Mouse (Mus musculus) granulocyte monocyte progenitor cell, adult 5-6 weeks (primary cell): ENCODE measurements around the gene Syngr4. TPM values are rescaled to one million over a fixed set of nuclear protein-coding genes. Genes with fewer than 3 reads are reported as not detected.

Experiments used
- ATAC-seq: replicated peaks from 2 replicates; pipeline ENCODE4 v1.8.0; 2016; ENCODE audit warnings: mild to moderate bottlenecking, moderate TSS enrichment, inconsistent platforms; ENCODE audit not compliant: poor library complexity, severe bottlenecking
- total RNA-seq, 2 experiments: library from RNA; stranded (forward) in 1 of 2; stranded (reverse) in 1 of 2; fragments of 200-712, 200-1000 nt in 1 of 2; fragments of >200 nt in 1 of 2; fragmentation: Nextera tagmentation in 1 of 2; gene quantifications; 2 replicates each; pipeline ENCODE4 v1.2.3; 2014 to 2017

The Syngr4 gene
- total RNA-seq, 2 experiments from 2014 or later, result 0.41 to 3.7 TPM

DNA sequence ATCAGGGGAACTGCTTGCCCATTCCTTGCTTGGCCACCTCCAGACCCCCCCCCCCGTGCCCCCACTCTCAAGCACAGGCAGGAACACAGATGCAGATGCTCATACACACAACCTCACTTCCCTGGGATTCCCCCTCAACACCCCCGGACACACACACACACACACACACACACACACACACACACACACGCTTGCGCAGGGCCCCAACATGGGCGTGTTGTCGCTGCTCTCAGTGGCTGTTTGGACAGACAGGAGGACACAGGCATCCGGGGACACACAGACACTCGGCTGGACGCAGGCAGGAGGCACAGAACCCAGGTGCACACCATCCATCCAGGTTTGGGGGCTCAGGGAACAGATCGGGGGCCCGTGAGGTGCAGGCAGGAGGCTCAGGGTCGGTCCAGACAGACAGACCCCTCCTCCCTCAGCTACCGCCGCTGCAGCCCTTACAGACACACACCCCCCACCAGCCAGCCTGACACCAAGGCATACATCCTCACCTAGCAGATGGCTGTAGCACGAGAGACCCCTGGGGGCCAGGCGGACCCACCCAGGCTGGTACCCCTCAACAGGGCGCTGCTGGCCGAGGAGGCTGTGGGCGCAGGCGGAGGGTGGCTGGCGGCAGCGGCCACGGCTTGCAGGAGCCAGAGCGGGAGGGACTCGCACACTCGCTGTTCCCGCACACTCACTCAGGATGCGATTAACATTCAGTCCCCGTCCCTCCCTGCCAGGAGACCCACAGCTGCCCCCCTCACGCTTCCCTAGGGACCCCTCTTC is 26.0 kb downstream of the Syngr4 start:
- no peak for ATAC-seq

DNA sequence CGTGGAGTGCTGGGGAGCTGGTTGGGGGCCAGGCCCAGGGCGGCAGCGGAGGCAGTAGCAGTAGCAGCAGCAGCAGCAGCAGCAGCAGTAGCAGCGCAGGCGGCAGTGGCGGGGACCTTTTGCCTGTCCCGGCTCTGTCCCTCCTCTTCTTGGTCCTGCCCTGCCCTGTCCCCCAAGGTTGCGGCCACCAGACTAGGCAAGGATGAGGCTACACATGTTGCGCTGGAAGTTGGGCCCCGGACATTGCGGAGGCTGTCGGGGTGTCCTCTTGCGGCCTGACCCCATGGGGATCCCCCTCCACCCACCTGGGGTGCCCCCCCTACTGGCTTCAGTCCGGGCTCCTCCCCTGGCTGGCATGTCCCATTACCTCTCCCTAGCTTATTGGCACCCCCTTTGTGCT is 26.7 kb downstream of the Syngr4 start:
- no peak for ATAC-seq

DNA sequence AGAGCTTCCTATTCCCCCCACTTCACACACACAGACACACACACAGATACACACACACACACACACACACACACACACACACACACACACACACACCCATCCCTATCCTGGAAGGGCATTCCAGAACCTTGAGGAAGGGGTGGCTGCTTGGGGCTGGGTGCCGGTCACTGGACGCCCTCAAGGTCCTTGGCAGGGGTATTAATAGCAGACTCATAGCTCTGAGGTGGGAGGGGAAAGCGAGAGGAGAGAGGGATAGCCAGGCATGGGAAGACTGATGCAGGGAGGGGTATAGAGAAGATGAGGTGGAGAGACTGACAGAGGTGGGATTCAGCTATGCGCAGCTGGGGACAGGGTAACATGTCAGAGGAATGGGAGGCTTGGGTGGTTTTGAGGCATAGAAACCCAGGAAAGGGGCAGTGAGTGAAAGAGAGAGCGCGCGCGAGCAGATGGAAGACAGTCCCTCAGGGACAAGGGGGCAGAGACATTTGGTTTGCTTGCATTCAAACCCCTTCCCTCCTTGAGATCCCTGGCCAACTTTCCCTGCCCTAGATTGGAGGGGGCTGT is 27.3 kb downstream of the Syngr4 start:
- no peak for ATAC-seq

DNA sequence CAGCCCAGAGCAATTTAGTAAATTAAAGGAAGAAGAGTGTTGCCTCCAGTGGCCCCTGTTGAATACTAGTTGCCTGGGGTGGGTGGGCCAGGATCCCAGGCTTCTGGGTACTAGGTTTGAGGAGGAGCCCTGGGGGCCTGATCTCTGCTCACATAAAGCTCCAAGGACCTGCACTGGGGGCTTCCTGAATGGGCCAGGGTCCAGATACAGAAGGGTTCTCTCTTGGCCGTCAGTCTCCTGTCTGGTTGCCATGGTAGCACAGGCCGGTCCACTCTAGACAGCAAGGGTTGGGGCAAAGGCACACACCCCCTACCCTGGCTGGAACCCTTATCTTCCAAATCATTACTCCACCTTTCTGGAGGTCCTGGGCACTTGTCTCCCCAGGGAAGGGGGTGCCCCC is 28.6 kb downstream of the Syngr4 start:
- no peak for ATAC-seq

DNA sequence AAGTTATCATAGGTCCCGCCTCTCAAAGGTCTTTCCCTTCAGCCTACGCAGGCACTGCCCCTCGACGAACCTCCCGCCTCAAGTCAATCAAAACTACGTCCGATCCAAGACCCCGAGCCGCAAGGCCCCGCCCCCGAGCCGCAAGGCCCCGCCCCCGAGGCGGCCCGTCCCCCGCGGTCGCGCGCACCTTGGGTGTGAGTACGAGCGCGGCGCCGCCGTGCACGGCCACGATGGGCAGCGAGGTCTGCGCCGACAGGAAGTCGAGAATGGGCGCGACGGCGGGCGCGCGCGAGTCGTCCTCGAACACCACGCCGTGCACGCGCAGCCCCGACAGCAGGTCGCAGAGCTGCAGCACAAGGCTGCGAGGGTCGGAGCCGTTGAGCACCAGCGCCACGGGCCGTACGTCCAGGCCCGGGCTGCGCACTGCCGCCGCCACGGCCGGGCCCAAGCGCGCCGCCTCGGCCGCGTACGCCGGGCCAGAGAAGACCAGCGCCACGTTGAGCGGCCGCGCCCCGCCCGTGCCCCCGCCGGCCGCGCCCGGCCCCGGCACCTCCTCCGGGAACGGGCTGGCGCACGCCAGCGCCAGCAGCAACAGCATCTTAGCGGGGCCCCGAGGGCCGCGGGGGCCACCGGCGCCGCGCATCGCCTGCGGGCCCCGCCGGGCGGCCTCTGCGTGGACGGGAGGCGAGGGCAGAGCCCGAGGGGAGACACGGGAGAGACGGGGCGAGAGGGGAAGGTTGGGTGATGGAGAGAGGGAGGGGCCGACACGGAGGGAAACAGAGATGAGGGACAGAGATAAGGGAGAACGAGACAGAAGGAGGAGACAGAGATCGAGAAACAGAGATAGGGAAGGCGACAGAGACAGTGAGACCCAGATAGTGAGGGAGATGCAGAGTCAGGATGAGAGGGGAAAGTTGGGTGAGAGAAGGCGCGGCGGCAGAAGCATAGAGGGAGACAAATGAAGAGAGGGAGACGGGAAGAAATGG is 30.3 kb downstream of the Syngr4 start:
- peak; percentile 85 for ATAC-seq

DNA sequence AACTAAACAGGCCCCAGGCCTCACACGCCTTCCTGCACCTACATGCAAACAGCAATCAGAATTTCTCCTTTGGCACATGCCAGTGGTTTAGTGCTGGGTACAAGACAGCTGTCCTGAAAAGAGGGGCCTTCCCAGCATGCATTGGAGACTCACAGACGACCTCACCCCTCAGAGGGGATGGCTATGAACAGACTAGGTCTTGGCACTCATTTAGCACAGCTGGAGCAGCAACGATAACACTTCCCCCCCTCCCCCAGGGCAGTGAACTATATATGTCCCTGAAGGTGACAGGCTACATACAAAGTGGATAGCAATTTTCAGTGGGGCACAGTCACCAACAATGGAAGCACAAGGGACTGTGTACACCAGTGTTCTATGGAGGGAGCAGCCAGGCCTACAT is 32.1 kb downstream of the Syngr4 start:
- no peak for ATAC-seq

DNA sequence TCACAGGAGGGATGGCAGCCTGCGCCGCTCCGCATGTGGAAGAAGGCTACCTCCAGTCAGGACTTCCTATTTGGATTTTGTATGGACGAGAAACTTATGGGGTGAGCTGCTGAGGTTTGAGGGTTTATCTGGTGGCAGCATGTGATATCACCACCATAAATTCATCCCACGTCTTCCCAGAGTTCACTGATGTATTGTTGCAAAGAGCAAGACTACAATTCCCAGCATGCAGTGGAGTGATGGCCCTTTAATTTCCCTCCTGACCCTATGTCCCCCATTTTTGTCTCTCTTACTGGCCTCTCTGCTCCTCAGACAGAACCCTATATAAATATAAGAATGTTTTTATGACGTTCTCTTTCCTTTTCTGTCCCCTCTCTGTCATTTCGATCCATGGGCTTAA is 33.7 kb downstream of the Syngr4 start:
- no peak for ATAC-seq

DNA sequence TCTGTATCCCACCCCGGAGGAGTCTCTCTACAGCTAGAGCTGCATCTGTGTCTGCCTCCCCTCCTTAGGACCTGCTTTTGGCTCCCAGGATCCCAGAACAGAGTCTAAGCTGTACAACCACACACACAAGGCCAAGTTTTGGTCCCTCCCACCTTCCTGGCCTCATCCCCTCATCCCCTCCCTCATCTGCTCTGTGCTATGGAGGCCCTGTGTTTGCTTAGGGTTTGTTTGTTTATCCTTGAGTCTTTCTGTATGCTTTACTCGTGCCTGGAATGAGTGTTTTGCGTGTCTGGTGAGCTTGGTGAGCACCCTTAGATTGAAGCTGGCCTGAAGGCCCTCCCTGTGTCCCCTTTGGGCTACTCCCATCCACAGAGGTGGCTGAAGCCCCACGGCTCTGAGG is 37.5 kb downstream of the Syngr4 start:
- no peak for ATAC-seq

DNA sequence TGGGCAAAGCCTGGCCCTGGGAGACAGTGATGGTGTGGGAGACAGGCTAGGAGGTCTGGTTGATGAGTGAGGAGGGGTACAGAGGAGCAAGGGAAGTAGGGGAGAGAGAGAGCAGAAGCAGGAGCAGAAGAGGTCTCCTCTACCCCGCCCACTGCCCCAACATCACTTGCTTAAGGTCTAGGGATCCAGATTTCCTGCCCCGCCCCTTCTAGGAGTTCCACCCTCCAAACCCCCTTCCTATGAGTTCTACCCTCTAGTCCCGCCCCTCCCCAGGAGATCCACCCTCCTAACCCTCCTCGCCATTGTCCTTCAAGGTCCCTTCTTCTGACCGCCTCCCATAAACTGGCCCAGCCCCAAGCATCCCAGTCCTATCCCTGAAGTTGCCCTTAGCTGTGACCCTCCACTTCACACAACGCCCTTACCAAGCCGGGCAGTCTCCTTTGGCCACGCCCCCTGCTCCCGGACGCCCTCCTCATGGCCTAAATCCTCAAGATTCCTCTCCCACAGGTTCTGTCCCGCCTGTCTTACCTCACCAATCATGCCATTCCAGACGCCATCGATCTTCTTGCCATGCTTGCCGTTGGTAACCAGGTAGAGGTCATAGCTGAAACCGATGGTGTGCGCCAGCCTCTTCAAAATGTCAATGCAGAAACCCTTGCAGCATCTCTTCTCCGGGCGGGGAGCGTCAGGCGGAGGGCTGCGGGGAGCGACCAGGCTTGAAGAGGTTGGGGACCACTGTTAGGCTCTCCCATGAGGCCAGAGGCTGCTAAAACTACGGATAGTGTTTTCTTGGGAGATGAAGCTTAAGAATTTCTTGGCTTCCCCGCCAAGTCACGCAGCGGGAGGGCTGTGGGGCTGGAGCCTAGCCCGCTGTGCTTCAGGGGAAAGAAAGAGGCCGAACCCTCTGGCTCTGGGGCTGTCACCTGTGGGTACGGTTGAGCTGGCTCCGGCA is 39.3 kb downstream of the Syngr4 start:
- ATAC-seq, result peak; percentile 51

DNA sequence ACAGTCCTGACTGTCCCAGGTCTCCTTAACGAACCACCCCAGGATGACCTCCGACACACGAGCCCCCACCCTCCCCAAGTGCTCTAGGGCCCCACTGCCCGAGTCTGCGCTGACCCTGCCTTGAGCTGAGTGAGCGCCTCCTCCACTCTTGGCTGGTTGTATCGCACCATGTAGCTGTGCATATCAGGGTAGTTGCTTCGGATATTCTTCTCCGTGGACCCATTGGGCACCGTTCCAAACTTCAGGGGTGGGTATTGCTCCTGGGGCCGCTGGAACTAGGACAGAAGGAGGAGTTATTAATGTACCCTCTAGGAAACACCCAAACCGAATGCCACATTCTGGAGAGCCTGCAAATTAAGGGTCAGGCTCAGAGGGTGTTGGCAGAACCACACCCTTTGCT is 43.4 kb downstream of the Syngr4 start:
- no peak for ATAC-seq

DNA sequence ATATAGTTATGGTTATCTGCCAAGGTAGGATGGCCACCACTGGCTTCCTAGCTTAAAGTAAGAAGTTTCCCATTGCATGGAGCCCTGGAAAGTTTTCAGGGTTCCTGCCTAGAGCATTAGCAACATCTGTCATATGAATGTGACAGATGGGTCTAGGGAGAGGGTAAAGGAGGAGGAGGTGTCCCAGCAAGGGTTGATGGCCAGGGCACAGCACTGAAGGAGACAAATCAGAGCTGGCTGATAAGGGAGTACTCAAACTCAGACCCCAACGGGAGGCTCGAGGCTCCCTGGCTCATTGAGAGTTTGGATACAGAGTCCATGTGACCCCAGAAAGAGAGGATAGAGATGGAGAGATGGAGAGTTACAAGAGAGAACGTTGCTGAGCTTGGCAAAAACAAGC is 45.9 kb downstream of the Syngr4 start:
- no peak for ATAC-seq

DNA sequence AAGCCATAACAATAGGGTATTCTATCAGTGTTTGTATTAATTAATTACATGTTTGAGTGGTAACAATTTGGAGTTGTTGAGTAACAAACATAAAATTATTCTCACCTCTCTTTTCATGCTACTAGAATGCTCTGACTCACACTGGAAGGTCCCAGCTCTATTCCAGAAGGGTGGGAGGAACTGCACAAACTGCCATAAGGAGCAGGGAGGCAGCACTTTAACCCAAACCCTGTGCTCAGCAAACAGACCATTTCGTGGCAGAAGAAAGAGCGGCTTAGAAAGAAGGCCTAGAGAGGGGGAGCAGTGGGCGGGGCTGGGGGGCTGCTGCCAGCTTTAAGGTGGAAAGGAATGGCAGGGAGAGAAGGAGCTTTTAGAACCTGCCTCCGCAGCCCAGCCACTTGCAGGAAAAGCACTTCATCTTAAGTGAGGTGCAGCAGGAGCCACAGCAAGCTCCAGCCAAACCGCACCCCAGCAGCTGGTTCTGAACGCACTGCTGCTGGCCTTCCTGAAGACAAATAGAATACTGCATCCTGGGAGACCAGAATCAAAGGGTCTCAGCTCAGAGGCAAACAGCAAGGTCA is 48.0 kb downstream of the Syngr4 start:
- ATAC-seq, result no peak

DNA sequence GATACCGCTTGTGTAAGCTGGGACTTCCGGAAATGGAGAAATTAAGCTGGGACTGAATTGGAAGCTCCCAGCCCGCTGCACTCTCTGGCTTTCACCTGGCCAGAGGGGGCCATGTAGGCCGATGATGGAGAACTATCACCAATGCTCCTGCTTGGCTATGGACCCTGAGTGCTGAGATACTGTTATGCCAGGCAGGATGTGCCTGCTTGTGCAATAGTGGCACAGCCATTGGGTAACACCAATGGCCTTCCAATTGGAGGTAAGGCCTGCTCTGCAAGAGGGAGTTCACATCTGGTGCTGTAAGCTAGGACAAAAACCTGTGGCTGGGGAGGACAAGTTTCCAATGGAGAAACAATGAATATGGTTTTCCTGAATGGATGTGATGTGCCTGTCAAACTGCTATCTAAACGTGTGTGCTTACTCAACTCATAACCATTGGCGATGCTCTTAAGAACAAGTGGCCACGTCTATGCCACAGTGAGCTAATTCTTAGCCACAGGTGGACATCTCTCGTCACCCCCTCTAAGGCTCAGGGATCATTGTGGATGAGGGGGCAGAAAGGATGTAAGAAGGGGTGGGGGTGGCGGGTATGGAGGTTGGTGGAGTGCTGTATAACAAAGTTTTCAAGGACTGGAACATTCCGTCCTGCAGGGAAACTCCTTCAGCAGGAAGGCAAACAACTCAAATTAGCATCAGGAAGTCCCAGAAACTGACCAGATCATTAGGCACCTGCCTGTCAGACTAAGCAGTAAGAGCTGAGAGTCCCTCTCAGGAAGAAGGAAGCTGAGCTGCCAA is 53.4 kb downstream of the Syngr4 start:
- peak; percentile 79 for ATAC-seq

Other genes starting within 250 kb of the Syngr4 start
- gene Fut2, start 230.3 kb downstream of the Syngr4 start, total RNA-seq (2014; fragmentation: Nextera tagmentation), result 0.24 TPM in 1 of 2 replicates, not detected in the other
- gene Fut2, start 230.3 kb downstream of the Syngr4 start, total RNA-seq (2017), result not detected in 2 replicates
- gene Ntn5, start 212.7 kb downstream of the Syngr4 start, total RNA-seq (2014; fragmentation: Nextera tagmentation), result not detected in 2 replicates
- not detected in 2 replicates for gene Ntn5, start 212.7 kb downstream of the Syngr4 start, total RNA-seq (2017)
- not detected in 2 replicates for gene Sec1, start 202.3 kb downstream of the Syngr4 start, total RNA-seq (2014; fragmentation: Nextera tagmentation)
- gene Sec1, start 202.3 kb downstream of the Syngr4 start, total RNA-seq (2017), result not detected in 2 replicates
- not detected in 2 replicates for gene Car11, start 196.9 kb downstream of the Syngr4 start, total RNA-seq (2014; fragmentation: Nextera tagmentation)
- gene Car11, start 196.9 kb downstream of the Syngr4 start, total RNA-seq (2017), result 0.09 TPM in 1 of 2 replicates, not detected in the other
- 1.7 and 3.1 TPM in 2 replicates for gene Dbp, start 191.6 kb downstream of the Syngr4 start, total RNA-seq (2014; fragmentation: Nextera tagmentation)
- gene Dbp, start 191.6 kb downstream of the Syngr4 start, total RNA-seq (2017), result 4.0 and 6.3 TPM in 2 replicates
- 2,165 and 2,847 TPM in 2 replicates for gene Rpl18, start 181.3 kb downstream of the Syngr4 start, total RNA-seq (2014; fragmentation: Nextera tagmentation)
- 1,831 and 2,021 TPM in 2 replicates for gene Rpl18, start 181.3 kb downstream of the Syngr4 start, total RNA-seq (2017)
- 14.9 and 26.4 TPM in 2 replicates for gene Sphk2, start 178.7 kb downstream of the Syngr4 start, total RNA-seq (2014; fragmentation: Nextera tagmentation)
- gene Sphk2, start 178.7 kb downstream of the Syngr4 start, total RNA-seq (2017), result 10.0 and 10.6 TPM in 2 replicates
- 0.34 and 0.90 TPM in 2 replicates for gene Fam83e, start 175.5 kb downstream of the Syngr4 start, total RNA-seq (2014; fragmentation: Nextera tagmentation)
- 0.39 and 0.77 TPM in 2 replicates for gene Fam83e, start 175.5 kb downstream of the Syngr4 start, total RNA-seq (2017)
- gene Spaca4, start 170.9 kb downstream of the Syngr4 start, total RNA-seq (2014; fragmentation: Nextera tagmentation), result not detected in 2 replicates
- gene Spaca4, start 170.9 kb downstream of the Syngr4 start, total RNA-seq (2017), result not detected in 2 replicates
- not detected in 2 replicates for gene Lmtk3, start 113.0 kb downstream of the Syngr4 start, total RNA-seq (2014; fragmentation: Nextera tagmentation)
- not detected in 2 replicates for gene Lmtk3, start 113.0 kb downstream of the Syngr4 start, total RNA-seq (2017)
- gene Sult2b1, start 112.0 kb downstream of the Syngr4 start, total RNA-seq (2014; fragmentation: Nextera tagmentation), result 1.3 and 3.3 TPM in 2 replicates
- gene Sult2b1, start 112.0 kb downstream of the Syngr4 start, total RNA-seq (2017), result 0.39 TPM in 1 of 2 replicates, not detected in the other
- 32.7 and 36.3 TPM in 2 replicates for gene Cyth2, start 82.1 kb downstream of the Syngr4 start, total RNA-seq (2014; fragmentation: Nextera tagmentation)
- gene Cyth2, start 82.1 kb downstream of the Syngr4 start, total RNA-seq (2017), result 33.1 and 35.3 TPM in 2 replicates
- gene Kcnj14, start 71.9 kb downstream of the Syngr4 start, total RNA-seq (2014; fragmentation: Nextera tagmentation), result 0.47 and 0.71 TPM in 2 replicates
- not detected in 2 replicates for gene Kcnj14, start 71.9 kb downstream of the Syngr4 start, total RNA-seq (2017)
- gene Grwd1, start 65.8 kb downstream of the Syngr4 start, total RNA-seq (2014; fragmentation: Nextera tagmentation), result 30.9 and 33.6 TPM in 2 replicates
- 21.9 and 27.3 TPM in 2 replicates for gene Grwd1, start 65.8 kb downstream of the Syngr4 start, total RNA-seq (2017)
- gene Kdelr1, start 23.9 kb downstream of the Syngr4 start, total RNA-seq (2014; fragmentation: Nextera tagmentation), result 123 and 143 TPM in 2 replicates
- gene Kdelr1, start 23.9 kb downstream of the Syngr4 start, total RNA-seq (2017), result 65.2 and 72.5 TPM in 2 replicates
- 0.15 TPM in 1 of 2 replicates, not detected in the other for gene Grin2d, start 18.3 kb downstream of the Syngr4 start, total RNA-seq (2014; fragmentation: Nextera tagmentation)
- 0.09 TPM in 1 of 2 replicates, not detected in the other for gene Grin2d, start 18.3 kb downstream of the Syngr4 start, total RNA-seq (2017)
- 14.5 and 21.2 TPM in 2 replicates for gene Tmem143, start 227 bp upstream of the Syngr4 start, total RNA-seq (2014; fragmentation: Nextera tagmentation)
- gene Tmem143, start 227 bp upstream of the Syngr4 start, total RNA-seq (2017), result 9.5 and 12.5 TPM in 2 replicates
- 244 and 297 TPM in 2 replicates for gene Emp3, start 24.7 kb upstream of the Syngr4 start, total RNA-seq (2014; fragmentation: Nextera tagmentation)
- 174 and 251 TPM in 2 replicates for gene Emp3, start 24.7 kb upstream of the Syngr4 start, total RNA-seq (2017)
- 3.1 TPM in 1 of 2 replicates, not detected in the other for gene Ccdc114, start 27.4 kb upstream of the Syngr4 start, total RNA-seq (2014; fragmentation: Nextera tagmentation)
- gene Ccdc114, start 27.4 kb upstream of the Syngr4 start, total RNA-seq (2017), result 1.8 and 3.0 TPM in 2 replicates
- not detected in 2 replicates for gene Abcc6, start 133.6 kb upstream of the Syngr4 start, total RNA-seq (2014; fragmentation: Nextera tagmentation)
- gene Abcc6, start 133.6 kb upstream of the Syngr4 start, total RNA-seq (2017), result not detected in 2 replicates
- gene Nomo1, start 137.0 kb upstream of the Syngr4 start, total RNA-seq (2014; fragmentation: Nextera tagmentation), result 40.8 and 56.0 TPM in 2 replicates
- gene Nomo1, start 137.0 kb upstream of the Syngr4 start, total RNA-seq (2017), result 59.7 and 71.5 TPM in 2 replicates
- gene Kcnj11, start 204.1 kb upstream of the Syngr4 start, total RNA-seq (2014; fragmentation: Nextera tagmentation), result not detected in 2 replicates
- not detected in 2 replicates for gene Kcnj11, start 204.1 kb upstream of the Syngr4 start, total RNA-seq (2017)